Mouse (Mus musculus): ENCODE data around the gene Cand1. TPM values are rescaled to one million over a fixed set of nuclear protein-coding genes. Genes with fewer than 3 reads are reported as not detected.

Gene Cand1
- polyA plus RNA-seq, 1 experiment = 27.1 TPM

DNA sequence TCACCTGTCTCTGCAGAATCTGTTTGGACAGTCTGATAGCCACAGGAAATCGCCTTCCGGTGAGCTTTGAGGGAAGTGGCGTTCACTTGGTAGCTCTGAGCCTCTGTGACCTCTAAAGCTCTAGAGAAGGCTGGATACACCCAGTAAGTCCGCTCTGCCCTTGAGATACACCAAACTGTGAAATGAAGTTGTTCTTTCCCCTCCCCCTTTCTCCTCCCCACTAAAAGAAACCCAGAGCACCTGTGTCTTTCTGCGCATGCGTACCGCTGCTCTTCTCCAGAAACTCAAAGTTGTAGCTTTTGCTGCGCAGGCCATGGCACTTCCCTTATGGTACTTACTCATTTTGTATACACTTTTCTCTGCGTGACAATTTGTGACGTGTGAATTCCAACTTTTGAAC, 74.8 kb downstream of the Cand1 start:
- no peak overlapping the region for H3K27ac ChIP-seq (ENCODE audit: insufficient read depth, low read depth, low read length)
- WGBS = 91% methylated on average over 10 of the region's 10 CpGs
- no peaks in the 10 kb centered on the region for H3K4me1 ChIP-seq (ENCODE audit: control insufficient read depth, insufficient read depth, low read length)
- H3K4me3 ChIP-seq (ENCODE audit: insufficient read depth, low read depth, low read length) = no peak overlapping the region
- no peak for DNase-seq
- no peaks in the 10 kb centered on the region for H3K27me3 ChIP-seq (replicated peaks; ENCODE audit: control insufficient read depth, insufficient read depth, low read length)
- TF ChIP-seq CTCF (conservative IDR thresholded peaks at IDR 0.05; ENCODE audit: insufficient read depth, insufficient read length, low read depth, low read length) = no peak
- no peak for TF ChIP-seq POLR2A (IDR thresholded peaks at IDR 0.05; ENCODE audit: low read depth, low read length)
- H3K36me3 ChIP-seq (ENCODE audit: control insufficient read depth, insufficient read depth, low read length) = no peaks in the 10 kb centered on the region

DNA sequence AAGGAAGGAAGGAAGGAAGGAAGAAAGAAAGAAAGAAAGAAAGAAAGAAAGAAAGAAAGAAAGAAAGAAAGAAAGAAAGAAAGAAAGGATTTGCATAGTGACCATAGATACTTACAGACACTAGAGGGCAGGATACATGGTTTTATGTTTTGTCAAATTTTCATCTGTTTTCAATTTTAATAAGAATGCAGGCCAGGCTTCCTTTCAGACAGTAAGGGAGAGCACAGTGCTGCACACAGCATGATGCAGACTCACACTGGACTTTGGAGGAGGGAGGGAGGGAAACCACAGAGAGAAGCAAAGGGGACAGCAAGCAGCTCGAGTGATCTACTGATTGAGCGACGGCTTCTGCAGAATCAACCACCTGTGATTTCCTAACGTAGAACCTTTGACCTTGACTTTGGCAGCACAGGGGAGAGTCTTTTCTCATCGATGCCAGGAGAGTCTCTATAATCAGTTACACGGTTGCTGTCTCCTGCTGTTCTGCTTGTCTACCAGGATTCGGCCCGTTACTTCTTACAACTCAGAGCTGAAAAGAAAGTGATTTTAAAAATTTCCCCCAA, 78.0 kb downstream of the Cand1 start:
- TF ChIP-seq CTCF (conservative IDR thresholded peaks at IDR 0.05; ENCODE audit: insufficient read depth, insufficient read length, low read depth, low read length) (0 out of 2 replicates have a peak, but pooled peaks have one; percentile 14), POLR2A (IDR thresholded peaks at IDR 0.05; ENCODE audit: low read depth, low read length) (no peak)
- peak; percentile 47 for DNase-seq
- H3K4me3 ChIP-seq (ENCODE audit: insufficient read depth, low read depth, low read length) = no peak overlapping the region
- no peaks in the 10 kb centered on the region for H3K4me1 ChIP-seq (ENCODE audit: control insufficient read depth, insufficient read depth, low read length)
- H3K27ac ChIP-seq (ENCODE audit: insufficient read depth, low read depth, low read length) = no peak overlapping the region
- no peaks in the 10 kb centered on the region for H3K27me3 ChIP-seq (replicated peaks; ENCODE audit: control insufficient read depth, insufficient read depth, low read length)
- 39% methylated on average over 8 of the region's 8 CpGs for WGBS
- H3K36me3 ChIP-seq (ENCODE audit: control insufficient read depth, insufficient read depth, low read length) = no peaks in the 10 kb centered on the region

DNA sequence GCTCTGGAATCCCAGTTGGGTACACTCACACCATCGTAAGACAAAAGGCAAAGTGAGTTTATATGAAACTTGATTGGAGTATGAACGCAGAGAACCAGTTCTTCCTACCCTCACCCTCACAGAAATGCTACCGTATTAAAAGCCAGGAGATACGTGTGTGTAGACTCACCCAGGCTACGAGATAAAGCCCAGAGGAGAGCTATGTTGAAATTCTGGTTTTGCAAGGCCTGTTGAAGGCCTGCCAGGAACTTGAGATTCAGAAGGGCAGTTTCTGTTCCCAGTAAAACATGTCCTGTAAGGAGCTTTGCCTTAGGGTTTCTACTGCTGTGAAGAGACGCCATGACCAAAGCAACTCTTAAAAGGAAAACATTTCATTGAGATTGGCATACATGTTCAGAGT, 79.7 kb downstream of the Cand1 start:
- no peaks in the 10 kb centered on the region for H3K36me3 ChIP-seq (ENCODE audit: control insufficient read depth, insufficient read depth, low read length)
- 87% methylated on average over 6 of the region's 6 CpGs for WGBS
- no peak overlapping the region for H3K27ac ChIP-seq (ENCODE audit: insufficient read depth, low read depth, low read length)
- no peak for DNase-seq
- H3K27me3 ChIP-seq (replicated peaks; ENCODE audit: control insufficient read depth, insufficient read depth, low read length) = no peaks in the 10 kb centered on the region
- H3K4me3 ChIP-seq (ENCODE audit: insufficient read depth, low read depth, low read length) = no peak overlapping the region
- TF ChIP-seq CTCF (conservative IDR thresholded peaks at IDR 0.05; ENCODE audit: insufficient read depth, insufficient read length, low read depth, low read length) (no peak), POLR2A (IDR thresholded peaks at IDR 0.05; ENCODE audit: low read depth, low read length) (no peak)
- H3K4me1 ChIP-seq (ENCODE audit: control insufficient read depth, insufficient read depth, low read length) = no peaks in the 10 kb centered on the region

DNA sequence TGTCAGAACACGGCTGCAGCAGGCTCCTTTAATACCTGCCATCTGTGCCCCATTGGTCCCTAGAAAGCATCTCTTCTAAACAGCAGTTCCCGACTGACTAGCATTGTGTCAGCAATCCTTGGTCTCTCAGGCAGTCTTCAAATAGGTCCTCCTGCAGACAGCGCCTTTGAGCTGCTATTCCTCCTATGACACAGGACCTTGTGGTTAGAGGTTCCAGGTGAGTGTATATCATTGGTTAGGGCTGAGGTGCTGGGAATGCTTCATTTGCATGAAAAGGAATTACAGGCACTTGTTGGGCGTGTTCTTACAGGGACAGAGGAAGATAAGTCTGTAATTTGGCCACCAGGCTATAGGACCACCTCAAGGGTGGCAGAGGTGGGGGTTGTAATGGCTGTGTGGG, 90.6 kb downstream of the Cand1 start:
- no peaks in the 10 kb centered on the region for H3K36me3 ChIP-seq (ENCODE audit: control insufficient read depth, insufficient read depth, low read length)

More for the DNA sequence above, 90.6 kb downstream of the Cand1 start:
- Histone ChIP-seq H3K27ac (ENCODE audit: insufficient read depth, low read depth, low read length) (no peak overlapping the region), H3K4me3 (ENCODE audit: insufficient read depth, low read depth, low read length) (no peak overlapping the region), H3K4me1 (ENCODE audit: control insufficient read depth, insufficient read depth, low read length) (no peaks in the 10 kb centered on the region), H3K27me3 (replicated peaks; ENCODE audit: control insufficient read depth, insufficient read depth, low read length) (no peaks in the 10 kb centered on the region)
- DNase-seq = no peak
- WGBS = 82% methylated on average over 4 of the region's 4 CpGs
- TF ChIP-seq POLR2A (IDR thresholded peaks at IDR 0.05; ENCODE audit: low read depth, low read length) (no peak), CTCF (conservative IDR thresholded peaks at IDR 0.05; ENCODE audit: insufficient read depth, insufficient read length, low read depth, low read length) (no peak)

Other genes starting within 250 kb of the Cand1 start
- gene Grip1, start 213.8 kb upstream of the Cand1 start, polyA plus RNA-seq (2012; rRNA removed) = 2.5 and 2.7 TPM in 2 replicates

Data from kidney, adult 2 months (tissue).